Mouse (Mus musculus) liver, embryonic 14.5 days (tissue): ENCODE results near the gene Dcun1d4.

Experiments used
- CTCF ChIP-seq: IDR thresholded peaks from 2 replicates; pipeline ENCODE4 v1.5.1; 2016; ENCODE audit warnings: antibody characterized with exemption, low read depth, control low read depth
- EP300 ChIP-seq: IDR thresholded peaks from 2 replicates; pipeline ENCODE4 v1.6.1; 2016; ENCODE audit warnings: antibody characterized with exemption, low read depth

GRCm38 (mm10) chr5:73538586-73539298 is 57.9 kb downstream of the Dcun1d4 start:
- TF ChIP-seq CTCF (no peak), EP300 (no peak)
